Mouse (Mus musculus) midbrain, embryonic 11.5 days (tissue): Measurements from ENCODE around the gene Plxna2. TPM values are rescaled to one million over a fixed set of nuclear protein-coding genes. Genes with fewer than 3 reads are reported as not detected.

Source experiments
- ATAC-seq: fragments of 200-750 bp; cut with Nextera tagmentation; 2 replicates; pipeline ENCODE4 v1.8.0; 2017; ENCODE audit warnings: moderate TSS enrichment, moderate library complexity; ENCODE audit not compliant: low FRiP score
- DNase-seq: peaks from one replicate; pipeline ENCODE4 v3.0.0; 2015; ENCODE audit warnings: low spot score; ENCODE audit errors: missing footprints
- H3K27ac ChIP-seq: fragments of 300-500 bp; sonication (generic); 2 replicates; pipeline ENCODE4 v1.5.1; 2014; ENCODE audit warnings: low read depth, low read length
- H3K27me3 ChIP-seq: fragments of 300-500 bp; sonication (generic); 2 replicates; pipeline ENCODE4 v1.6.1; 2014; ENCODE audit warnings: mild to moderate bottlenecking, low read length, moderate library complexity, mixed read lengths; ENCODE audit not compliant: control insufficient read depth, insufficient read depth
- H3K36me3 ChIP-seq: fragments of 300-500 bp; sonication (generic); 2 replicates; pipeline ENCODE4 v1.6.1; 2014; ENCODE audit warnings: mild to moderate bottlenecking, low read length, moderate library complexity, mixed read lengths; ENCODE audit not compliant: control insufficient read depth, insufficient read depth
- H3K4me1 ChIP-seq: fragments of 300-500 bp; sonication (generic); 2 replicates; pipeline ENCODE4 v1.6.1; 2014; ENCODE audit warnings: low read length; ENCODE audit not compliant: control insufficient read depth, insufficient read depth
- H3K4me2 ChIP-seq: fragments of 300-500 bp; sonication (generic); 2 replicates; pipeline ENCODE4 v1.6.1; 2014; ENCODE audit warnings: mild to moderate bottlenecking, moderate library complexity
- H3K4me3 ChIP-seq: fragments of 300-500 bp; sonication (generic); 2 replicates; pipeline ENCODE4 v1.5.1; 2014; ENCODE audit warnings: low read depth, low read length
- H3K9ac ChIP-seq: fragments of 300-500 bp; sonication (generic); 2 replicates; pipeline ENCODE4 v1.6.1; 2014; ENCODE audit warnings: low read length
- H3K9me3 ChIP-seq: fragments of 300-500 bp; sonication (generic); 2 replicates; pipeline ENCODE4 v1.6.1; 2016; ENCODE audit warnings: low read length; ENCODE audit not compliant: control insufficient read depth
- WGBS: fragments of 180-500 bp; shearing (Covaris S2); extraction: QIAGEN DNeasy Blood & Tissue Kit; methylation state at CpG from one replicate; pipeline ENCODE4 v1.1.7; 2014; 5-methylcytosine and 5-hydroxymethylcytosine counted together
- polyA plus RNA-seq: library from polyadenylated mRNA; unstranded; fragments of >200 nt; fragmentation: Nextera tagmentation; extraction: Ambion mirVana; gene quantifications from 2 replicates; pipeline ENCODE4 v1.2.1, GENCODE M21; 2014

The Plxna2 gene
- polyA plus RNA-seq, 1 experiment from 2014 or later, result 10.7 TPM

DNA sequence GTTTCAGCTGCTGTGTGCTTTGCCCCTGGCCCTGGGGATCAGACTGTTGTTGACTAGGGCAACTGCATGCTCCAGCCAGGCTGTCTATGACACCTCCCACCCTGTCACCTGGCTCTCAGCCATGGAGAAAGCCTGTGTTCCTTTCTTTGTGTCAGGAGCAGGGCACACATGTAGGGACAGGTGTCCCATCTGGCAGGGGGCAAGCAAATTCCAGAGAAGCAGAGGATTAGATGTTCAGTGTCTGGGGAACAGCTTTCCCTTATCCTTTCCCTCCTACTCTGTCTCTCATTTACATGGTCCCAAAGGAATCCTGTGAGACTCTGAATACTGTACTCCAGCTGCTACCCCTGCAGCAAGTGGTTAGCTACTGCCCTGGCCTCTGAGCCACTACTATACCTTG is 121.9 kb downstream of the Plxna2 start:
- Histone ChIP-seq H3K4me1 (no peaks in the 10 kb centered on the region), H3K9ac (no peak overlapping the region), H3K36me3 (no peaks in the 10 kb centered on the region), H3K4me2 (no peak overlapping the region), H3K27me3 (no peaks in the 10 kb centered on the region), H3K27ac (no peak overlapping the region), H3K9me3 (no peaks in the 10 kb centered on the region), H3K4me3 (no peak overlapping the region)
- ATAC-seq (peak; percentile 43; the same call in 1 of the 2 replicates), DNase-seq (peak; percentile 75)

DNA sequence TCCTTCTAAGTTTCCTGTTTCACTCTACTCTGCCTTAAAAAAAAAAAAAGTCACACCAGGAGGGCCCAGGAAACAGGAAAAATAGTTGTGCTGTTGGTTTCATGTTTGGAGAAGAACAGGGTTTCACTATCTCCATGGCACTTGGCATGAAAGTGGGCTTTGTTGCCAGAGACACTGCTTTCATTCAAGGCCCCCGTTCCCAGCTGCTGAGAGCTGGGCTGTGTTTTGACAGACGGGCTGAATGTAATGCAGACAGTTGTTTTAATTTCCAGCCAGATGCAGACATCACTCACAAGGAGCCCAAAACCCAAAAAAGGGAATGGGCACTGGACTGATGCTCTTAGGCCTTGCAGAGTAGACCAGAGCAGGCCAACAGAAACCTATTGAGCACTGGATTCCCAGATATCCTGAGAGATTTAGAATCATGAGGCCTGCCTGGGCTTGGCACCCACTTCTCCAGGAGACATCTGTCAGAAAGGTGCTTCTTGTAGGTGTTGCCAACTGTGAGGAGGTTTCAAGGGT is 124.9 kb downstream of the Plxna2 start:
- Histone ChIP-seq H3K27me3 (no peaks in the 10 kb centered on the region), H3K4me2 (no peak overlapping the region), H3K4me3 (no peak overlapping the region), H3K36me3 (no peaks in the 10 kb centered on the region), H3K4me1 (peaks cover 9% of the 10 kb centered on the region), H3K9me3 (no peaks in the 10 kb centered on the region), H3K9ac (no peak overlapping the region), H3K27ac (no peak overlapping the region)
- ATAC-seq, result no peak
- DNase-seq, result peak; percentile 78
- 60% methylated on average over 2 of the region's 2 CpGs for WGBS

DNA sequence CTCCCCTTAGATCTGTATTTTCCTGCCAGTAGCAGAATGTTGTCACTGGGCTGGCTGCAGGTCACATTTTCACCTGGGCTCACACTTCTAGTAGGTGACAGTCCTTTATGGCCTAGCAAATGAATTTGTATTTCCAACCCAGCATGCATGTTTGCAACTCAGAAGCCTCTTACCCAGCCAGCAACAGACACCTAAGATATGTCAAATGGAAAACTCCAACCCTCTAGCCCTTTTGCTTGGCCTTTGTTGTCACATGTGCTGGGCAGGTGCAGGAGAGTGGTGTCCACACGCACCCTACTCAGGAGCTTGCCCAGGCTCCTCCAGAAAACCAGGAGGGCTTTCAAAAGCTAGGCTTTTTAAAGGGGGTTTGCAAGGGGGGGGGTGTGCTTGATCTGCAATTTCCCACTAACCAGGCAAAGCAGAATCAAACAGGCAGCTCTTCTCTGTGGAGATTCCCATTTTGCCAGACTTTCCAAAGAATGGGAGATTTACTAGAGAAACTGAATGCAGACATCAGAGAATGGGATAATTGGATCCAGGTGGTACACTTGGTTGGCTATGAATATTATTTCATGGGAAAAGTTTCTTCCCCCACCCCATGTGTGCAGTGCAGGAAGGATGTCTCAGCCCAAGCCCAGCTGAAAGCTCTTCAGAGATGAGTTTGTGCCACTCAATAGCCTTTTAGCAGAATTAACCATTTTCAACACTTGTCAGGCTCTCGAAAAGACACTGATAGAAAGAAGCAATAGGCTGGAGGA is 127.3 kb downstream of the Plxna2 start:
- WGBS, result 73% methylated on average over 2 of the region's 2 CpGs
- Histone ChIP-seq H3K4me3 (no peak overlapping the region), H3K27me3 (no peaks in the 10 kb centered on the region), H3K4me1 (peaks cover 9% of the 10 kb centered on the region), H3K27ac (no peak overlapping the region), H3K36me3 (no peaks in the 10 kb centered on the region), H3K9me3 (no peaks in the 10 kb centered on the region), H3K4me2 (no peak overlapping the region), H3K9ac (no peak overlapping the region)
- ATAC-seq (no peak), DNase-seq (peak; percentile 83)

DNA sequence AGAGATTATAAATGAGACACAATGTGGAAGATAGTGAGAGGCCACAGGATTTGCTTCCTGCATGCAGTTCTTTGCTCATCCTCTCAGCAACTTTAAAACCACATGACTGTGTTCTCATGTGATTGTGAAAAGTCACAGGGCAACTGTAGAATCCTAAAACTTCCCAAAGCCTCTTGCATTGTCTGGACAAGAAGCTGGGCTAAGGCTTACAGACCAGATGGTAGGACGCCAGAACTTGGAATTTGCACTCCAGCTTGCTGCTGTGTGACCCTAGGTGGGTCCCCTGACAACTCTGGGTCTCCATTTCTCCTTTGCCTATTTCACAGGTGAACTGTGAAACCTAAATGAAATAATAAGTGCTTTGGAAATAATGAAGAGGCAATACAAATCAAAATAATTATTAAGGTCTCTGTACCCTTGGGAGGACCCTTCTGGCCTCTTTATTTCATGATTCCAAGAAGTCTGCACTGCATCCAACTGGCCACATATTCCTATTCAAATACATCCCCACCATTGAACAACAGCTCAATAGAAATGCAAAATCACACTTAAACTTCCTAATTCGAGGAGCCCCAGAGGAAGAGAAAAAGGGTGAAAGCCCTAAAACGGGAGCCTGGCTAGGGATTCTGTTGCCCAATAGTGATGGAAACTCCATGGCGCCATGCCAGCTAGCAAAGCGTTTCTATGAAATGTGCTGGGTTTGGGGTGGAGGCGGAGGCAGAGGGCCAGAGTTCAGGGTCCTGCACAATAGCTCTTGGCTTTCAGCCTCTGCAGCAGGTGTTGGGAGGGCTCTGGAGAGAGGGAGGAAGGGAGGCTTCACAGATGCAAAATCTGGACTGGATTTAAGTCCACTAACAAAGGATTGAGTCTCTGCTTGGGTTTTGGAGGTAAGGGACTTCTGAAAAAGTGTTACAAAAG is 128.6 kb downstream of the Plxna2 start:
- 26% methylated on average over 6 of the region's 6 CpGs for WGBS
- H3K4me2 ChIP-seq, result no peak overlapping the region
- peak; percentile 88 for DNase-seq
- no peak overlapping the region for H3K9ac ChIP-seq
- H3K4me1 ChIP-seq, result peaks cover 9% of the 10 kb centered on the region
- no peaks in the 10 kb centered on the region for H3K9me3 ChIP-seq
- no peaks in the 10 kb centered on the region for H3K27me3 ChIP-seq
- no peaks in the 10 kb centered on the region for H3K36me3 ChIP-seq
- peak; percentile 92 for ATAC-seq
- no peak overlapping the region for H3K4me3 ChIP-seq
- H3K27ac ChIP-seq, result peak overlapping the region; percentile 44; the same call in 1 of the 2 replicates

DNA sequence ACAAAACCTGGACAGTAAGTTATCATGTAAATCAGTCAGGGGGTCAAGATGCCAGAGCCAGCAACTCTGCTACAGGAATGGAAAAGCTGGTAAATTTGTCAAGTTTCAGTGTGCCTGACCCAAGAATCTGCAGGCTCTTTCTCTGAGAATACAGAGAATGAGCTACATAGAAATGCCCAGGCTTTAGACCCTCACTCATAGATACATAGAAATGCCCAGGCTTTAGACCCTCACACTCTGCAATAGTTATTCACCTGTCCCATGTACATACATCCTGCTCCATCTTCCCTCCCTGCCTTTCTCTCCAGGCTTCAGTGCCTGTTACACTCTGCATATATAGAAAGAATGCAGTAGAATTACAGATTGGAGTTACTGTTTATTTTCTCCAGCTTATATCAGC is 129.2 kb downstream of the Plxna2 start:
- no peak for DNase-seq
- Histone ChIP-seq H3K4me3 (no peak overlapping the region), H3K9ac (no peak overlapping the region), H3K9me3 (no peaks in the 10 kb centered on the region), H3K4me1 (peaks cover 9% of the 10 kb centered on the region), H3K4me2 (no peak overlapping the region), H3K27me3 (no peaks in the 10 kb centered on the region), H3K27ac (no peak overlapping the region), H3K36me3 (no peaks in the 10 kb centered on the region)
- peak; percentile 31; the same call in 1 of the 2 replicates for ATAC-seq

DNA sequence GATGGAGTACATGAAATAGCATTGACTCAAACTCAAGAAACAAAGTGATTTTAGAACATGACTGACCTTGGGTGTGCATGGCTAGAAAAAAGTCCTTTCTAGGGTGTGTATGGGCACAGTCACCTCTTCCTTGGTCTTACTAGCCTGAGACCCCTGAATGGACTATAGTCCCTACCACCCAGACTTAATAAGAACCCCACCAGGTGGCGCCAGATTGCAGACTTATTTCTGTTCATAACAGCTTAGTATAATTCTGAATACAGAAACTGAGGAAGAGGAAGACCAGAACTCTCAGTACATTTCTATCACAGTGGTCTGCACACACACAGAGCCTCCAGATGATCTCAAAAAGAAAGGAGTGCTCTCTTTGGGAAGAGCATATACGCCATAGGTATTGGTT is 135.2 kb downstream of the Plxna2 start:
- Histone ChIP-seq H3K4me2 (no peak overlapping the region), H3K27ac (no peak overlapping the region), H3K4me1 (no peaks in the 10 kb centered on the region), H3K36me3 (no peaks in the 10 kb centered on the region), H3K4me3 (no peak overlapping the region), H3K27me3 (no peaks in the 10 kb centered on the region), H3K9ac (no peak overlapping the region), H3K9me3 (no peaks in the 10 kb centered on the region)
- DNase-seq (peak; percentile 86), ATAC-seq (no peak)
- 46% methylated on average over 2 of the region's 2 CpGs for WGBS

DNA sequence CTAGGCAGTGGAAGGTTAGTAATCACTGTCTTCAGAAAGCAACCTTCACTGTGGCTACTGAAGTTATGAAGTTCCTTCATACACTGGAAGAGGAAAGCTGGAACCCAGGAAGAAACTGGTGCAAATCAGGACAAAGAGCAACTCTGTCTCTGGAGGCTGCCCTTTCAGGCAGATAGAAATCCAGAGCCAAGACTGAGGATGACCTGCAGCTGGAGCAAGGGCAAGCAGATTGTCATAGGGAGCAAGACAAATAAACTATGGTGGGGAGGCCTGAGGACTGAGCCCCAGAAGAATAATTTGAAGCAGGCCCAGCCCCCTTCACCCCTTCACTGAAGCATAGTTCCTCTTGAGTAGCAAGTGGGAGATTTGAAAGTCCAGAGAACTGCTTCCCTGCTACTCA is 138.0 kb downstream of the Plxna2 start:
- Histone ChIP-seq H3K27ac (no peak overlapping the region), H3K4me1 (no peaks in the 10 kb centered on the region), H3K36me3 (no peaks in the 10 kb centered on the region), H3K9me3 (no peaks in the 10 kb centered on the region), H3K4me2 (no peak overlapping the region), H3K9ac (no peak overlapping the region), H3K4me3 (no peak overlapping the region), H3K27me3 (no peaks in the 10 kb centered on the region)
- DNase-seq (peak; percentile 59), ATAC-seq (no peak)

DNA sequence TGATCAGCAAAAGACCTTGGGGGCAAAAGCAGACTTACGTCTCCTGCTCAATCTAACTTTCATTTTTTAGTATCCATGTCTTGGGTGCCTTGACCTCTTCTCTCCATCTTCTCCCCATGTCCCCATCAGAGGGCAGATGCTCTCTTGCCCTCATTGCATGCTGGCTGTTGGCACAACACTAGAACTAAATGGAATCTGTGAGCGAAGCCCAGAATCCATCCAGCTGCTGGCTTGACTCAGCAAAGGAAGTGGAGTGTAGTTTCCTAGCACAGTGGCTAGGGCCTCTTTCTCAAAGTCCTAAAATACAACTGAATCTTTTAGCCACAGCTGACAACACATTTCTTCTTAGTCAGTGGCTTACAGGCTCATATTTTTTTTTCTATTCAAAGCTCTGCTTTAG is 138.4 kb downstream of the Plxna2 start:
- Histone ChIP-seq H3K27me3 (no peaks in the 10 kb centered on the region), H3K4me3 (no peak overlapping the region), H3K36me3 (no peaks in the 10 kb centered on the region), H3K27ac (no peak overlapping the region), H3K9ac (no peak overlapping the region), H3K9me3 (no peaks in the 10 kb centered on the region), H3K4me2 (no peak overlapping the region), H3K4me1 (no peaks in the 10 kb centered on the region)
- peak; percentile 62 for DNase-seq
- no peak for ATAC-seq
- WGBS, result 77% methylated on average over 2 of the region's 2 CpGs

DNA sequence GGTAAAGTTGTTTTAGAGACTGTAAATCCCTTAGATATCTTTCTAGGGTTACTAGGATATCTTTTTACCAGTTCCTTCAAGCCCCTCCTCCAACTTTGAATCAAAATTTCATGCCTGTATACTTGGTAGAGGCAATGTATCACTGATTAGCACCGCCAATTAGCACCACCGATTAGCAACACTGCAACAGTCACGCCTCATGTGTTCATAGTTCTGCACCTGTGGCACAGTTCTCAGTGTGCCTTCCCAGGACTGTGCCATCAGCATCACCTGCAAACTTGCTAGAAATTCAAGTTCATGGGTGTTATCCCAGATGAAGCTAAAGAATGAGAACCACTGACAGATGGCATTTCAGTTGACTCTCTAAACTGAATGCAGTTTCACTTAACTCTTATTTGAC is 138.8 kb downstream of the Plxna2 start:
- ATAC-seq (no peak), DNase-seq (no peak)
- Histone ChIP-seq H3K27me3 (no peaks in the 10 kb centered on the region), H3K9ac (no peak overlapping the region), H3K36me3 (no peaks in the 10 kb centered on the region), H3K4me2 (no peak overlapping the region), H3K4me3 (no peak overlapping the region), H3K9me3 (no peaks in the 10 kb centered on the region), H3K27ac (no peak overlapping the region), H3K4me1 (no peaks in the 10 kb centered on the region)
- WGBS, result 90% methylated on average over 3 of the region's 3 CpGs
